Mouse (Mus musculus) embryonic facial prominence, embryonic 14.5 days (tissue): ENCODE data around the gene Cdc14a. TPM values are rescaled to one million over a fixed set of nuclear protein-coding genes. Genes with fewer than 3 reads are reported as not detected.

Source experiments
- ATAC-seq: fragments of 200-750 bp; cut with Nextera tagmentation; 2 replicates; pipeline ENCODE4 v1.8.0; 2017; ENCODE audit warnings: low read depth, moderate number of reproducible peaks, moderate TSS enrichment
- DNase-seq: peaks from one replicate; pipeline ENCODE4 v3.0.0-alpha.2; 2015; ENCODE audit warnings: low spot score
- H3K27ac ChIP-seq: fragments of 300-500 bp; sonication (generic); replicated peaks from 2 replicates; pipeline ENCODE4 v1.5.1; 2014; ENCODE audit warnings: low read depth, mild to moderate bottlenecking, low read length, moderate library complexity
- H3K27me3 ChIP-seq: fragments of 300-500 bp; sonication (generic); replicated peaks from 2 replicates; pipeline ENCODE4 v1.6.1; 2014; ENCODE audit warnings: low read length; ENCODE audit not compliant: control insufficient read depth, insufficient read depth
- H3K36me3 ChIP-seq: fragments of 300-500 bp; sonication (generic); 2 replicates; pipeline ENCODE4 v1.6.1; 2014; ENCODE audit warnings: low read length, mixed read lengths; ENCODE audit not compliant: control insufficient read depth, insufficient read depth
- H3K4me1 ChIP-seq: fragments of 300-500 bp; sonication (generic); 2 replicates; pipeline ENCODE4 v1.6.1; 2014; ENCODE audit warnings: antibody characterized with exemption, low read length; ENCODE audit not compliant: control insufficient read depth, insufficient read depth
- H3K4me2 ChIP-seq: fragments of 300-500 bp; sonication (generic); 2 replicates; pipeline ENCODE4 v1.6.1; 2014; ENCODE audit warnings: low read depth, mild to moderate bottlenecking, low read length, moderate library complexity, mixed read lengths
- H3K4me3 ChIP-seq: fragments of 300-500 bp; sonication (generic); 2 replicates; pipeline ENCODE4 v1.5.1; 2014; ENCODE audit warnings: low read depth, mild to moderate bottlenecking, low read length
- H3K9ac ChIP-seq: fragments of 300-500 bp; sonication (generic); 2 replicates; pipeline ENCODE4 v1.6.1; 2014; ENCODE audit warnings: low read depth, mild to moderate bottlenecking, low read length, moderate library complexity, mixed read lengths
- H3K9me3 ChIP-seq: fragments of 300-500 bp; sonication (generic); 2 replicates; pipeline ENCODE4 v1.6.1; 2016; ENCODE audit warnings: low read length; ENCODE audit not compliant: control insufficient read depth
- WGBS: fragments of 180-500 bp; shearing (Covaris S2); extraction: QIAGEN DNeasy Blood & Tissue Kit; methylation state at CpG from one replicate; pipeline ENCODE4 v1.1.7; 2014; 5-methylcytosine and 5-hydroxymethylcytosine counted together
- polyA plus RNA-seq: library from polyadenylated mRNA; unstranded; fragments of >200 nt; fragmentation: Nextera tagmentation; extraction: Ambion mirVana; gene quantifications from 2 replicates; pipeline ENCODE4 v1.2.1, GENCODE M21; 2014

The Cdc14a gene
- polyA plus RNA-seq, 1 experiment from 2014 or later = 7.7 TPM

DNA sequence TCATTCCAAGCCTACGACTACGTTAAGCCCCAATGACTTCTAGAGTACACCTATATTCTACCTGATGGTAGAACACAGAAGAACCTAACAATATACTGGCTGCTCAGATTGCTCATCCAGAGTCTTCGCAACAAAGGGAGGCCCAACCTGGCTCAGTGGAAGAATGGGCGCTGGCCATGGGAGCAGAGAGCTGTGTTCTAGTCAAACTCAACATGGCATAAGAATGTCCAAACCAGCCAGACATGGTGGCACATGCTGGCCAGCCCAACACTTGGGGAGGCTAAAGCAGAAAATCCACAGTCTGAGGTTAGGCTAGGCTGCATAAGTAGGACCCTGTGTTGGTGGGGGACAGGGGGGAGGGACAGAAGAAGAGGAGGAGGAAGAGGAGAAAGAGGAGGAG is 139.1 kb downstream of the Cdc14a start:
- H3K27me3 ChIP-seq = no peaks in the 10 kb centered on the region
- no peak for DNase-seq
- WGBS = 92% methylated on average over 4 of the region's 4 CpGs
- H3K4me1 ChIP-seq = no peaks in the 10 kb centered on the region
- H3K9ac ChIP-seq = no peak overlapping the region
- no peak overlapping the region for H3K4me2 ChIP-seq
- ATAC-seq = no peak
- no peak overlapping the region for H3K27ac ChIP-seq
- H3K4me3 ChIP-seq = no peak overlapping the region
- no peaks in the 10 kb centered on the region for H3K9me3 ChIP-seq
- H3K36me3 ChIP-seq = peaks cover 7% of the 10 kb centered on the region; the same call in 1 of the 2 replicates

DNA sequence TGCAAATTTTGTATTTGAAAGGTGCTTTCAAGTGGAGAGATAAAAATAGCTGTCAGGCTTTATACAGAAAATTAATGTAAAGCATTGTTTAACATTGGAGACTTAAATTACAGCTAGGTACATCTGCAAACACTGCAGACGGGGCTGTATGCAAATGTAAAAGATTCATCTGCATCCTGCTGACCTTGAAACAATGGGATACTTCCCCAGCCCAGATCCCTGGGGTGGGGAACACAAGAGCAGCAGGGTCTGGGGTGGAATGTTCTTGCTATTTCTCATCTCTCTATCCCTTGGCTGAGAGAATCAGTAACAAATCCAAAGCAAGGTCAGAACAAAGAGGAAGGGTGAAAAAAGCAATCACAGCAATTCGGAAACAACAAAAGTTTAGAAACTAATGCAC is 139.8 kb downstream of the Cdc14a start:
- no peak for ATAC-seq
- H3K4me2 ChIP-seq = no peak overlapping the region
- no peak overlapping the region for H3K9ac ChIP-seq
- H3K9me3 ChIP-seq = no peaks in the 10 kb centered on the region
- H3K4me3 ChIP-seq = no peak overlapping the region
- H3K27ac ChIP-seq = no peak overlapping the region
- 51% methylated on average over 2 of the region's 2 CpGs for WGBS
- no peaks in the 10 kb centered on the region for H3K4me1 ChIP-seq
- H3K27me3 ChIP-seq = no peaks in the 10 kb centered on the region
- H3K36me3 ChIP-seq = peaks cover 7% of the 10 kb centered on the region; the same call in 1 of the 2 replicates
- DNase-seq = no peak

DNA sequence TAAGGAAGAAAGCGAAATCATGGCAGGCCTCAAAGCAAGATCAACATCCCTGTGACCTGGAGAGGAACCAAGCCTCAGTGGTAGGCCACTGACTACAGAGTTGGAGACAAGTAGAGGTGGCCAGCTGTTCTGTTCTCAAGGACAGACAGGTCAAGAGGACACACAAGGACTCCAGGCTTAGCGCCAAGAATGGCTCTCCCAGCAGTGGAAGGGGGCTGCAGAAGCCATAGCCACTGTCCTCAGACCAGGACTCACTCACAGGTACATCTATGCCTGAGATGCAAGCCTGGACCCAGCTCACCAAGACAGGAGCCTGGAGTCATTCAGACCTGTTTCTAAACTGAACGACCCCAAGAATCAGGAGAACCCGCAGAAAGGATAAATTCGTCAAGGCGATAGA is 142.2 kb downstream of the Cdc14a start:
- 92% methylated on average over 6 of the region's 6 CpGs for WGBS
- no peak for DNase-seq
- Histone ChIP-seq H3K4me1 (no peaks in the 10 kb centered on the region), H3K9ac (no peak overlapping the region), H3K27ac (no peak overlapping the region), H3K27me3 (no peaks in the 10 kb centered on the region), H3K4me2 (no peak overlapping the region), H3K4me3 (no peak overlapping the region), H3K36me3 (peaks cover 10% of the 10 kb centered on the region; the same call in 1 of the 2 replicates), H3K9me3 (no peaks in the 10 kb centered on the region)
- ATAC-seq = no peak

DNA sequence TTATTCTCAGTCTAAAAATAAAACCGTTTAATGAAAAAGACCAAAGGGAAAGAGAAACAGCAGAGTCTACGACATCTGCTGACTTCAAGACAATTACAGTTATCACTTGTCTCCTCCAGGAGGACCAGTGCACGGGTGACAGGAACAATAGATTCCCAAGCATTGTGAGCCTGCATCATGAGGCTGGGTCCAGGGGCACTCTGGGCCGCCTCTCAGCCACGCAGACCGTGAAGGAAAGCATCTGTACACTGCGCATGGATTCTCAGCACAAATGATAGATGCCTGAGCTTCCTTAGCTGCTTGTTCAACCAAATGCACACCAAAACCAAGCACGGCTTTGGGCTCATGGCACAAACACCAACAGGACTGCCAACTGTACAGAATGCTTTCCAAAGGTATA is 146.7 kb downstream of the Cdc14a start:
- H3K4me2 ChIP-seq = no peak overlapping the region
- H3K4me3 ChIP-seq = no peak overlapping the region
- 91% methylated on average over 8 of the region's 8 CpGs for WGBS

DNA sequence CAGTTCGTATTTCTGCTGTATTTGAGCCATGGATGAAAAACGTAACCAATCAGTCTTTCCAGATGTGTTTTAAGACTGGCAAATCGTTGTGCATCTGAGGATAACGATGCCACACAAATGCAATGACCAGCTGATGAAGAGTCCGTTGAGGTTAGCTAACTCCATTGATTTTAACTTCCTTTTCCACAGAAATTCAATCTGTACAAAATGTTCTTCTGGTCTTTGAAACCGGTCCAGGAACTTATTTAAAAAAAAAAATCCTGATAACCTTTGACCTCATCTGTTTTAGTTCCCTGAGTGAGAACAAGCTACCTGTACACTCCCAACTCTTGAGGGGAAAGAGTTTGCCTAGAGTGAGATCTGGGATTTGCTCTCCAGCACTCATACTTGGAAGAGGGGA is 152.2 kb downstream of the Cdc14a start:
- ATAC-seq = no peak
- no peaks in the 10 kb centered on the region for H3K9me3 ChIP-seq
- no peaks in the 10 kb centered on the region for H3K4me1 ChIP-seq
- H3K4me3 ChIP-seq = no peak overlapping the region
- no peak overlapping the region for H3K9ac ChIP-seq
- H3K36me3 ChIP-seq = no peaks in the 10 kb centered on the region
- DNase-seq = no peak
- H3K4me2 ChIP-seq = no peak overlapping the region
- H3K27me3 ChIP-seq = no peaks in the 10 kb centered on the region
- no peak overlapping the region for H3K27ac ChIP-seq
- 81% methylated on average over 6 of the region's 6 CpGs for WGBS

More for the DNA sequence above, 146.7 kb downstream of the Cdc14a start:
- DNase-seq (no peak), ATAC-seq (no peak)
- Histone ChIP-seq H3K9ac (no peak overlapping the region), H3K27ac (no peak overlapping the region), H3K9me3 (no peaks in the 10 kb centered on the region), H3K4me1 (no peaks in the 10 kb centered on the region), H3K36me3 (peaks cover 10% of the 10 kb centered on the region; the same call in 1 of the 2 replicates), H3K27me3 (no peaks in the 10 kb centered on the region)

DNA sequence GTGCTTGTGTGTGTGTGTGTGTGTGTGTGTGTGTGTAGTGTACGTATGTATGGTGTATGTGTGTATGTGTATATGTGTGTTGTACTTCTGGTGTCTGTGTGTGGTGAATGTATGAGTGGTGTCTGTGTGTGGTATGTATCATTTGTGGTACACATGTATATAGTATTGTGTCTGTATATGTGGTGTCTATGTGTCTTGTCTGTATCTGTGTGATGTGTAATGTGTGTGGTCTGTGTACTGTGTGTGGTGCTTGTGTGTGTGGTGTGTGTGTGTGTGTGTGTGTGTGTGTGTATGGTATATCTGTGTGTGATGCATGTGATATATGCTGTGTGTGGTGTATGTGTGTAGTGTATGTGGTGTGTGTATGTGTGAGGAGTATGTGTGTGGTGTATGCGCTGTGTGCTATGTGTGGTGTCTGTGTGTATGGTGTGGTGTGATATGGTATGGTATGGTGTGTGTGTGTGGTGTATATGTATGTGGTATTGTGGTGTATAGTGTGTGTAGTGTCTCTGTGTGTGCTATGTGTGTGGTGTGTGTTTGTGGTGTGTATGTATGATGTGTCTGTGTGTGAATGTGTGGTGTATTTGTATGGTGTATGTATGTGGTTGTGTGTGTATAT is 156.7 kb downstream of the Cdc14a start:
- H3K36me3 ChIP-seq = no peaks in the 10 kb centered on the region
- H3K4me3 ChIP-seq = no peak overlapping the region
- H3K27me3 ChIP-seq = no peaks in the 10 kb centered on the region
- H3K27ac ChIP-seq = peak overlapping the region; percentile 65; the same call in 1 of the 2 replicates
- no peak for ATAC-seq
- no peaks in the 10 kb centered on the region for H3K4me1 ChIP-seq
- DNase-seq = no peak
- no peak overlapping the region for H3K9ac ChIP-seq
- no peak overlapping the region for H3K4me2 ChIP-seq
- 88% methylated on average over 2 of the region's 2 CpGs for WGBS
- H3K9me3 ChIP-seq = no peaks in the 10 kb centered on the region

DNA sequence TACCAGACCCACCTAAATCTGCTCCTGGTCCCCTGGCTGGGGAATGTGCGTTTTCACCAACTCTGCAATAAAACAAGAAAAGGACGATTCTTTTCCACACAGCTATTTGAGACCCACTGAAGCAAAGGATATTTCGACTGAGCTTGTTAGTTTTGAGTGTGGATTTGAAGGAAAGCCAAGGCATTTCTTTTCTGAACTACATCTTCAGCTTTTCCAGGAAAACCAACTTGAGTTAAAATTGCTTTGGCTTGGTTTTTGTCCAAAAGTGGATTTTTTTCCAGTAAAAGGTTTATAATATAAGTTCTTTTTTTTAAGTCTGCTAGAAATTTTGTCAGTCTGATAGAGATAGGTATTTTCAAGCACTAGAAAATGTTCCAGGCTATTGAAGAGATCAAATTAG is 157.5 kb downstream of the Cdc14a start:
- peak; percentile 89 for DNase-seq
- no peaks in the 10 kb centered on the region for H3K9me3 ChIP-seq
- H3K4me1 ChIP-seq = no peaks in the 10 kb centered on the region
- no peak overlapping the region for H3K9ac ChIP-seq
- WGBS = 47% methylated on average over 3 of the region's 3 CpGs
- no peak overlapping the region for H3K4me2 ChIP-seq
- H3K36me3 ChIP-seq = no peaks in the 10 kb centered on the region
- no peaks in the 10 kb centered on the region for H3K27me3 ChIP-seq
- H3K4me3 ChIP-seq = no peak overlapping the region
- no peak for ATAC-seq
- peak overlapping the region; percentile 36; the same call in 1 of the 2 replicates for H3K27ac ChIP-seq

DNA sequence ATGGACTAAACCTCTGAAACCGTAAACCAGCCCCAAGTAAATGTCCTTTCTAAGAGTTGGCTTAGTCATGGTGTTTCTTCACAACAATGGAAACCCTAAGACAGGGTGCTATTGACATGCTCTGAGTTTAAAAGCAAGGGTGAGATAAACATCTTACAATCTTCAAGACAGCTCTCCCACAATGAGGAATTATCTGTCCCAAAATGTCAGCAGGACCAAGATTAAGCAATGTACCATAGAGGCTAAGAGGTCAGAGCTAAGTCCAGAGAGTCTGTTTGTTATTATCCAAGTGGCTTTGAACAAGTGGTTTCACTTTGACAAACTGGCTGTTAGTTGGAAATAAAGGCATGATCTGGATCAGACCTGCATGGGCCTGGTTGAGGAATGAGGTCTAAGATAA is 159.9 kb downstream of the Cdc14a start:
- 82% methylated on average over 1 of the region's 1 CpGs for WGBS
- no peak for ATAC-seq
- H3K27me3 ChIP-seq = no peaks in the 10 kb centered on the region
- no peak overlapping the region for H3K9ac ChIP-seq
- H3K4me3 ChIP-seq = no peak overlapping the region
- no peaks in the 10 kb centered on the region for H3K9me3 ChIP-seq
- no peaks in the 10 kb centered on the region for H3K36me3 ChIP-seq
- no peak for DNase-seq
- H3K4me1 ChIP-seq = no peaks in the 10 kb centered on the region
- H3K4me2 ChIP-seq = no peak overlapping the region
- no peak overlapping the region for H3K27ac ChIP-seq

DNA sequence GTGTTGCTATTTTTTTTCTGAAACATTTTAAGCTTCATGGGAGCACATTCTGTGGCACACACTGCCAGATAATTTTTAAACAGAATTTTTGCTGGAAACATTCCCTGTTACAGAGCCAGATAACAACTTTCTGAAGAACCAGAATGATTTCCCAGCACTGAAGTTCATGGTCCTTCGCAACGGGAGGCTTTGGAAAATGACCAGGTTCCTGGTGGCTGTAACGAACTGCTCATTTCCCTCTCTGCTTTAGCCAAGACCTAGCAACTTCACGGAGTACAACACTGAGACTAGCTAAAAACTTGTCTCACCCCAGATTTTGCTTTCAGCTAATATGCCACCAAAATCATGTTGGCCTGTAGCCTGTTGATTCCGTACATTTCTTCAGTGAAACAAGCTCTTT is 160.8 kb downstream of the Cdc14a start:
- peak; percentile 19 for DNase-seq
- WGBS = 76% methylated on average over 5 of the region's 5 CpGs
- Histone ChIP-seq H3K36me3 (no peaks in the 10 kb centered on the region), H3K9me3 (no peaks in the 10 kb centered on the region), H3K4me3 (no peak overlapping the region), H3K27ac (no peak overlapping the region), H3K9ac (no peak overlapping the region), H3K27me3 (no peaks in the 10 kb centered on the region), H3K4me1 (no peaks in the 10 kb centered on the region), H3K4me2 (no peak overlapping the region)
- no peak for ATAC-seq
